Mouse (Mus musculus) layer of hippocampus, adult 9-10 months (tissue): ENCODE data around the gene Cers6.

Source experiments
- DNase-seq: peaks from one replicate; pipeline ENCODE4 v3.0.0; 2022; ENCODE audit warnings: low spot score

Gene Cers6

DNA sequence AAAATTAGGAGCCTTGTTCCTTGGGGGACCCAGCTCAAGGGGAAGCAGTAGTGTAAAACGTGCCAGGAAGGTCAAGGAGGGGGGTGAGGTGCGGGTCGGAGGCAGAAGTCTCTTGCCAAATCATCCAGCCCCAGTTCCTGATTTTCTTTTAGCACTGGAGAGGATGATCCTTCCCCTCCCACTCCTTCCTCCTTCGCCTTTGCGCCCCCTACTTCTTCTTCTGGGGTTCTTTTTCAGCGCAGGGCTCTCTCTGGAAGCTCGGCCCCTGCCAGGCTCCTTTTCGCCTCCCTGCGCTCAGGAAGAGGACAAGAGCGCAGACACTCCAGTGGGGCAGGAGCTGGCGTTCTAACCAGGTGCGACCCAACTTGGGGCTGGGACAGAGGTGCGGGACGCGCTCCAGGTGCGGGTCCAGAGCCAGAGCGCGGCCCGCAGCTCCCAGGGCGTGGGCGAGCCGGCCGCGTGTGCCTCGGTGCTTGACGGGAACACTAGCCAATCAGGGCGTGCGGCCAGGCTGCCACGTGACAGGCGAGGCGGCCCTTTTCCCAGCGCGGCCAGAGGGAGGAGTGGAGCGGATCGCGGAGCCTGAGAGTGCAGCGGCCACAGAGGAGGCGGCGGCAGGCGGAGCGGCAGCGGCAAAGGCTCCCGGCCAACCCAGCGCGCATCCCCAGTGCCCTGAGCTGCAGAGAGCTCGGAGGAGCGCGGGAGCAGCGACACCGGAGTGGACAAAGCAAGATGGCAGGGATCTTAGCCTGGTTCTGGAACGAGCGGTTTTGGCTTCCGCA lies at the start of gene Cers6:
Gene Cers6, plus strand, starts transcription at position 538 of the 782 bp plus-strand sequence.
- peak; percentile 84 for DNase-seq

DNA sequence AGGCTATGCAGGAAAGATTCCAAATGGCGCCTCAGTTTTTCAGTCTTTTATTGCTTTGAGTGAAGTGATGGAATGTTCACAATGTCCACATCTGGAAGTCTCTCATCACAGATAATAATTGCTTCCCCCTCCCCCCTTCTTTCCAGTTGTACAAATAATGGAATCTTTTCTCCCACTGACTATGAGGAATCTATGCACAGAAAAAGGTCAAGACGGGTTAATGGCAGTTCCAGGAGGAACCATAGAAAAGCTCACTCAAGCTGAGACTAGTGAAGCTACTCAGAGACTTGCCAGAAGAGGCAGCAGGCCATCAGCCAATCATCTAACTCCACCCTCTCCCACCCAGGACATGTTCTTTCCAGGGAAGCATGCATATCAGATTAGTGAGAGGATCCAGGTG lies 46.8 kb upstream of the Cers6 start:
- no peak for DNase-seq

DNA sequence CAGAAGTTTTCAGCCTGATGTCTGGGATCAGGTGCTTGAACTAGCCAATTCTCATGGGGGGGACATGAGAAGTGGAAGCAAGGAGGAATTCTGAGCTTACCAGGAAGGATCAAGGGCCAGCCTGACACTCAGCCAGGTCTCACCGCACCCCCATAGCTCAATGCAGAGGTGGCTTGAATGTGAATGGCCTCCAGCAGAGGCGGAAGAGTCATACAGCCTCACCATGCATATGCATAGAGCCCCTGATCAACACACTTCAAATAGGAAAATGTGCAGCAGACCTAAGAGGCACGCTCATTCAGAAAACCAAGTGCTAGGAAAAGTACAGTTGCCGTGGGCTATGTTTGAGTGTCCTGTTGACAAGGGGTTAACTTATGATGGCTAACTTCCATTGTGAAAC lies 42.2 kb upstream of the Cers6 start:
- DNase-seq = no peak

DNA sequence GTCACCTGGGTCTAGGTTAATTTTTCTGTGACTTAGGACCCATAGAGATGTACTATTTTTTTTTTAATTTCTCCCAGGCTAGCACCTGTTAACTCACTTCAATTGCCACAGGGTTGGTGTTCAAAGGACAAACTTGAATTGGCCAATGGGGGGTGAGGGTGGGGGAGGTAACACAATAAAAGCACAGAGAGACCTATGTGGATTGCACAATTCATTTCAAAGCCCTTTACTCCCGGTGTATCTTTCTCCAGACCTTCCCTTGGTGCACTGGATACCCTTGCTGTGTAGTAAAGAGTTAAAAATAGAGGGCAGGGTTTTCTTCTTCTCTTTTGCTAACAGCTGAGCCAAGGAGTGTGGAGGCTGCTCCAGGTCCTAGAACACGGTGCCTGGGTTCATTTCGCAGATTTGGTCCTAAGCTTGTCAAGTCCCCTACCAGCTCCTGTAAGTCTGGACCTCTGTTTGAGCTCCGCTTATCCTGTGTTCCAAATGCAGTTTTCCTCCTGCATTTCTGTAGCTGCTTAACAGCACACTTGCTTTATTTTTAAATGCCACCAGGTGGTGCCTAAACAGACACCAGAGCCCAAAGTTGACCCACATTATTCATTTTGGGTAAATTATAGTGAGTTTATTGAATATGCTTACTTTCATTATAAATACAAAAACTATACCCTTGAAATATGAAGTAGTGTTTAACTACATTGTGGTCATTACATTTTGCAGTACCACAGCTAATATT lies 38.9 kb upstream of the Cers6 start:
- no peak for DNase-seq

DNA sequence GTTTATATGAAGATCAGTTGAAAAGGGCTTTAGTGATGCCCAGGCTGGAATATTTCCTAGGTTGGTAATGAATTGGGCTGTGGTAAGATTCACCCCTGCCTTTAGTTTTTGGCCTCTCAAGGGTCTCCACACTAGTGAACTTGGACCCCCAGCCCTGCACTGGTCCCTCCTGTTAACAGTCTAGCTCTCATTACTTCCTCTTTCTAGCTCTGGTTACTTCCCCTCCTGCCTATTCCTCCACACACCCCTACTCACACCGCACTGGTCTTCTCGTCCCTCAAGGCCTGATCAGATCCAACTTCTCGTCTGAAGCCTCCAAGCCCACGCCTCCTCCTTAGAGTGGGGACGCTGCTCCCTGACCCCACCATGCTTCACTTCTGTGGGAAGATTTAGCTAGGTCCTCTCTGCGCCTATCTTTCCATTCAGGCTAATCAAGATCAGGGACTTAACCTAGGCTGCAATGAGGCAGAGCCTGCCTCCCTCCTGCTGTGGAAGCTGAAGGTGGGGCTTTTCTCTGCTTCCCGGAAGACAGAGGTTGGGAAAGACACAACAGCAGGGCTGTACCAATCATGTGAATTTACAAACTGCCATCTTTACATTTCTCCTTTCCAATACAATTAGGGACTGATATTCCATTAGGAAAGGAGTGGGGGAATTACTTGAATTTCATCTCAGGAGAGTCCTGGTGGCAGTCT lies 35.8 kb upstream of the Cers6 start:
- no peak for DNase-seq

DNA sequence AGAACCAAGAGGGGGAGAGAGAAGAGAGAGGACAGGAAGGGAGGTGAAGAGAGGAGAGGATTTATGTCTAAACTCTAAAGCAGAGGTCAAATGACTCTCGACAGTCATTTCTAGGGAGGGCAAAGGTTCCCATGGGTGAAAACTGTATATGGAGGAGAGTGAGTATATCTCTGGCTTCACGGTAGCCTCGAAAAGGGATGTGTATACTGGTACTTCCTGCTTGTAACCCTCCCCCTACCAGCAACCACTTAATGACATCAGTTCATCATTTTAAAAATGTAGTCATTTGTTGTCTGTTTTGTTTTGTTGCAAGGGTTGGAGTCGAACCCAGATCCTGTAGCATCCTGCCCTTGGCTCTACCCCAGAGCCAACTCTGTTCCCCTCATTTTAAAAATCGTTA lies 17.9 kb upstream of the Cers6 start:
- DNase-seq = no peak

DNA sequence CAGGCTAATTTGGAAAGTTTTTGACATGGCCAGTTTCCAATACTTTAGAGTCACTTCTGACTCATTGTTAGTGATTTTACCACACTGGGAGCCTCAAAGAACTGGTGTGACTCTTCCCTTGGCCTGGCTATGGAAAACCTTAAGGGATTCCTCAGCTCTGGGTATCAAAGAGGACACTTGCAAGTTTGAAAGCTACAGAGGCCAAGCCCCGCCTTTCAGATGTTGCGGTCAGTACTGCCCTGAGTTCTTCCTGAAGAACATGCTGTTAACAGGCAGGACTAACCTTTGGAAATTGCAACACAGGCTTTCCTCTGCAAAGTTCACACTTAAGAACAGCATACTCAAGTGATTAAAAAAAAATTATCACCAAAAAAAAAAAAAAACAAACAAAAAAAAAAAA lies 16.7 kb upstream of the Cers6 start:
- no peak for DNase-seq

DNA sequence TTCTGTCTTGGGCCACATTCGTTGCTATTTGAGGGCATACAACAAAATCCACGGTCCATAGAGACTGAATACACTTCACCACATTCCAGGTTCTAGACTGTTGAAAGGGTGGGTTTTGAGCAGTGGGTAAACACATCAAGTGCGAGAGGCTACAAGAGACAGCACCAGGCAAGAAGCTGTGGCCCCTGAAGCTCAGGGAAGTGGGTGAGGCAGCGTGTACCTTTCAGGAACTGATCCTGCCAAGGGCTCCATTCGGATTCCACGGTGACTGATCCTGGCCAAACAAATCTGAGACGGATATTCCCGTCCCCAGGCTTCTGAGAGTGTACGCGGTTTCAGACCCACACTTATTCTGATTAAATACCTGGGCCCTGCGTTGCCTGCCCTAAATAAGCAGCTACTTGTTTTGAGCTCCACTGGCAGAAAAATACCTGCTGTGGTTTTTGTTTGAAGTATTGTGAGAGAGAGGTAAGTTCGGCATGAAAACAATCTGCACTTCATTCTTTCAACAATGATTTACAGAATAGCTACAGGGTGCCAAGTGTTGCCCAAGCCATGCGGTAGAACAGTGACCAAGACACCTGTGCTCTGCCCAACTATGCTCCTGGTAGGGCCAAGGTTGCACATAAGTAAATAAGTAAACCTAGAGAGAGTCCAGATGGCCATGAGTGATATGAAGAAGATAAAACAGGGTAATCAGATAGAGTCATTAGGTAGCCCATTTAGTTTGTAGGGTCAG lies 16.1 kb upstream of the Cers6 start:
- no peak for DNase-seq

DNA sequence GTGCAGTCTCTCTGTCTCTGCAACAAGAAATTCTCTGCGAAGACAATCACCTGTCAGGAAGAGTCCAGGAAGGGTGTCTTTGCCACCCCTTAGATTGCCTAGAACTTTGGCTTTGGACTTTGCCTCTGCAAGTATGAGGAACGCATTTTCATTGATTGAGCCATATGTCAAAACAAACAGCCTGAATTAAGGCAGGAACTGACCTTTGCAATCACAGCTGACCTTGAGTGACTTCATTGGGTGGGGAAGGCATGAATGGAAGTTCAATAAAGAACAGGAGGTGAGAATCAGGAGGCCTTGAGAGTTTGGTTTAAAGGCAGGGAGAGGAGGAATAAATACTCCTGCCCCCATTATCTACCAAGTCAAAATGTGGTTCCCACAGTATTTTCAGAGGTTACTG lies 850 bp upstream of the Cers6 start:
- no peak for DNase-seq

DNA sequence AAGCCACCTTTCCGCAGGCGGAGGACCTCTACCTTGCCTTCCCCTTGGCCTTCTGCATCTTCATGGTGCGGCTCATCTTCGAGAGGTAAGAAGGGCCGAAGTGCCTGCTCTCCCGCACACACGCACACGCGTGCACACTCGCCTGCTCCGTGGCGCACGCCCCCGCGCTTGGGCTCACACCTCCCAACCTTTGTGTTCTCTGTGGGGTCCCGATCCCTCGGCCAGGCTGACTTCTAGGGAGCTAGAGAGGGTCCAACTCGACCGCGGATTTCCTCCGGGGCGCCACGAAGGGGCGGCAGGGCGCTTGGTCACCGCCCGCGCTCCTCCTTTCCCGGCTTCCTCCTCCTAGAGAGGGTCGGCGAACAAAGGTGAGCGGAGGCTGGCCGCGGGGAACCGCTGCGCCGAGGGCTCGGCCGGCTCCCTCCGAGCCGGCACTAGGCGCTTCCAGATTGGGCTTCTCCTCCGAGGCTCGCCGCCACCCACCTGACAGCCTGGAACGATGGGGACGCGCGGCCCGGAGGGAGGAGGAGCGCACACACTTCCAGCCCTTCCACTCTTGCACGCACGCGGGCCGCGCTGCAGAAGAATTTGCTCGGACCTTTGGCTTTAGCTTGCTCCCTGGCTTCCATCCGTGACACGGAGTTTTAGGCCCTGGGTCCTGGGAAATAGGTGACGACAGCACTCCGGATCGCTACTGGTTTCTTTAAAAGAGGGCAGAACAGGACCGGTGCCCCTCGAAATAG lies 651 bp downstream of the Cers6 start:
- DNase-seq = no peak

DNA sequence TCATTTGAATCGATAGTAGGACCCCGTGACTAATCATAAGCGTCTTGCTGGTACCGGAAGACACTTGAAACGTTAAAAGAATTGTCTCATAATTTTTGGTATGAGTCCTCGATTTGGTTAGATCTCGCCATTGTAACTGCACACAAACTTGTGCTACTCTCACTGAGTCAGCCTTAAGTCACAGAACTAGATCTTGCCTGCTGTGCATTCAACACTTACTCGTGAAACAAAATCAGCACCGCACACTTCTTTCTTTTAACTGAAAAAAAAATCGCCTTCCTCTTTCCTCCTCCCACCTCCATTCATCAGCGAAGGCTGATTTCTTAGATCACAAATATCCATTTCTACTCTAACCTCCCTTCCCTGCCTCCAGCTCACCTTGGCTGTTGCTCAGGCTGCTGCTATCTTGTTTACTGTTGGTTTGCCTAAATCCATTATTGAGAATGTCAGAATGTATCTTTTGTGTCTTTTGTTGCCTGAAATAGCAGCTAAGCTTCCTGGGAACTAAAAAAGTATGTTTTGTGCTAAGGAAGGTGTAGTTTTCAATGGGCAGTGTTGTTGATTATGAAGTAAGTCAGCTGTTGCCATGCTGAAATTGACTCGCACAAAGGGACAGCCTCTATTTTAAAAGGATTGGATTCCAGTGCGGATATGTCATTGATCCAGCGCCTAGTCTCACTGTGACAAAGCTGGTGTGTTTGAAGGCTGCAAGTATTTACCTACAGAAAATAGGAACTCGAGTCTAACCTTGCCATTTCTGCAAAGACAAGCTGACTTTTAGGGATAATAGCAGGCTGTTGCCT lies 1.4 kb downstream of the Cers6 start:
- no peak for DNase-seq

DNA sequence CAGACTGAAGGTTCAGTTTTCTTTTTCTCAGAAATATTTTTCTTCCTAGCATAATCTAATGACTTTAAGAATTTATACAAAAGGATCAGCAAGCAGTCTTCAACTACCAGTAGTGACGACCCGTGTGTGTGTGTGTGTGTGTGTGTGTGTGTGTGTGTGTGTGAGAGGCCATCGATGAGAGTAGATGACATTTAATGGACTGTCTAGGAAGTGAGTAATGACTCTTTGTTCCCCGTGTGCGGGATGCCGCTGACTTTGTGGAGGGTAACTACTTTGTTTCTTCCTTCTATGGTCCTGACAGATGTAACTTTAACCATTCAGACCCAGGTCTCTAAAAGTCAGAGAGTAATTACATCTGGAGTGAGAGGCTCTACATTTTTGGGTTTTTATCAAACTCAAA lies 2.3 kb downstream of the Cers6 start:
- DNase-seq = no peak

DNA sequence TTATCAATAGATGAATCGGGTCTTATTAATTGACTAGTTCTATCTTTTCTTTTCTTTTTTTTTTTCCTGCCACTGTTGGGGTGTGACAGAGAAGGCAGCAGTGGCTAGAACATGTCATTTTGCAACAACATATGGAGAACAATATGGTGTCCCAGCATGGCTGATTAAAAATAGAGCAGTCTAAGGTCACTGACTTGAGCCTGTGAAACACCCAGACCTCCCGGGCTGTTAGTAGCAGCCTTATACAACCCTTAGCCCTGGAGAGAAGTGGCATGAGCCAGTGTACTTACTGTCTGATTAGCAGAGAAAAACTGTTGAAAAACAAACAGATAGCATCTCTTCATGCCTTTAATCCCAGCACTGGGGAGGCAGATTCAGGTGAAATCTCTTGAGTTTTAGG lies 3.1 kb downstream of the Cers6 start:
- DNase-seq = no peak

DNA sequence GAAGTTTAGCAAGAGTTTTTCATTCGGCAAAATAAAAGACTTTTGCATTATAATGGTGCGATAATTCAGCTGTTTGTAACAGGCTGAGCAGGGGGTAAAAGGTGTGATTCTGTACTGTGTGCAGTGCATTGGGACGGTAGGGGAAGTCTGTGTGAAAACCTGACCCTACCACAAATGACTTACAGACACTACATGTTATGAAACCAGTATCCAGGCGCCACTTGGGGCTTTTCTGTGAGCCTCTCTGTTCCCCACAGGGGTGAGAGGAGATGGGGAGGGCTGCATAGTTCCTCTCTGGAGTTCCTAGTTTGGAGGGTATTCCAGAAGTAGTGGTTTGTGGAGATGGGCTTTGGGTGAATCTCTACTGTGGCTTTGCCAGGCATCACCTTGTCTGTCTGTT lies 5.9 kb downstream of the Cers6 start:
- DNase-seq = no peak

DNA sequence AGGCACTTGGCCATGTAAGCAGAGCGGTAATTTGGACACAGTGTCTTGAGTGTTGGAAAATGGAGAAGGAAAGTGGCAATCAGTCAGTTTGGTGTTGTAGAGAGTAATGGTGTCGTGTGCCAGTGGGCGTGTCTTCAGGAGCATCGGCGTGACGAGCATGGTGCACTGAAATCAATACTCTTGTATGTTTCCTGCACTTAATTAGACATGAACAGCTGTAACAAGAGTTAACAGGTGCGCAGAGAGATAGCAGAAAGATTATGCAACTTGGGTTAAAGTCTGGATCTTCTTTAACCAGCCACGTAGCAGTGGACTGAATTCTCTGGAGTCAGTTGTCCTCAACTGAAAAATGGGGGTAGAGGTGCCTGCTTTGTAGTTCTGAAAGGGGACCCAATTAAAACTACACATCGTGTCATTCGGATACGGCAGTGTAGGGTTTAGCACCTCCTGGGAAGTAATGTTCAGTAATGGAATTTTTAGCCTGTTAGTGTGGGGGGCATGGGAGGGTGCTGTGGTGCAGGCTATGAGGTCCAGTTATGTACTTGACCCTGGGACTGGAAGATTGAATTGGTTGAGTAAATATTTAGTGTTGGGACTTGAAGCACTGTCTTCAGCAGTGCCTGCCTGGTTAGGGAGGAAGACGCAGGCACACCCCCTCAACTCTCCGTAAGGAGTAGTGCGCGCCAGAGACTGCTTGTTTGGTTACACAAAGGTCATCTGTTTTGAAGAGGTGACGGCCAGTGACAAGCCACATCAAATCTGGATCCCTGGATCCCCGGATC lies 9.9 kb downstream of the Cers6 start:
- DNase-seq = no peak

DNA sequence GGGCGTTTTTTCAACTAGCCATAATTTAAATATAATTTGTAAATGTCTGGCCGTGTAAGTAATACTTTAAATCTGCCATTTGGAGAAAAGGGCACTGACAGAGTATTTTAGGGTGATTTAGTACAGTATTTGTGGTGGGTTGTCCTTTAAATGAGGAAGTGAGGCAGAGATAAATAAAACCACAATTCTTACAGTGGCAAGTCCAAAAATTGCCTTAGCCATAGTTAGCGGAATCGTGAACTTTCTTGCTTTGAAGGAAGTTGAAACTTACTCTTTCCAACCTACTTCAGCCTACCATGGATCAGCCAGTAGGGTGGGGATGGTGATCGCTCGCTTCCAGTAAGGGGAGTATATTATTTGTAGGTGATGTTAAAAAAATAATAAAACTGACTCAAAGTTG lies 11.8 kb downstream of the Cers6 start:
- no peak for DNase-seq

DNA sequence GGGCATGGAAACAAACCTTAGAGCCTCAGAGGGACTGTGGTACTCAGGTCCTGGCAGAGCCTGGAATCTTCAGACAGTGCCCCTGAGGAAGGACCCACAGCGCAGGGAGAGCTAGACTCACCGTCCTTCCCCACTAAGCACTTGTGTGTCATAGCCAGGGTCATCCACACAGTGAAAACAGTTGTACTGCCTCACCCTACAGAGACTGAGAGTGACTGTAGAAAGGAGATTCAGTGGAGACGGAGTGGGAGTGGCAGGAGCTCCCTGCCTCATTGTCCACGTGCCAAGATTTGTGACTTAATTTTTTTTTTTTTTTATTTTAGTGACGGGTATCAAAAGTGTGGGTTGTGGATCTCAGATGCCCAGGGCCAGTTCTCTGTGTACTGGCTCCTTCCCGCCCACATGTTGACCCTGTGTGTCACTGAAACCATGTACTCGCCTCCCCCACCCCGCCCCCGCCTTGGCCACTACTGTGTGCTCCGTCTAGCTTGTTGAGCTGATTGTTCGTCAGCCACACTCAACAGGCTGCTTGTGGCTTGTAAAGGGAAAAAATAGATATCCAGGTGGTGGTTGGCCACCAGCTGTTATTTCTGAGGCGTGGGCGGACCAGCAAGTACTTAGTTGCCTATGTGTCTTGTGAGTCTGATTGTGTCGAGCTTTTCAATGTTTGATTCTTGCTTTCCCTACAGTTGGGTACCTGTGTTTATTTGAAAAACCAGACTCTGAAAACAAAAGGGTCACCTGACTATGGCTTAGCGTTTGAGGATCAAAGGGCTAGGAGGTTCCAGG lies 12.6 kb downstream of the Cers6 start:
- DNase-seq = no peak

DNA sequence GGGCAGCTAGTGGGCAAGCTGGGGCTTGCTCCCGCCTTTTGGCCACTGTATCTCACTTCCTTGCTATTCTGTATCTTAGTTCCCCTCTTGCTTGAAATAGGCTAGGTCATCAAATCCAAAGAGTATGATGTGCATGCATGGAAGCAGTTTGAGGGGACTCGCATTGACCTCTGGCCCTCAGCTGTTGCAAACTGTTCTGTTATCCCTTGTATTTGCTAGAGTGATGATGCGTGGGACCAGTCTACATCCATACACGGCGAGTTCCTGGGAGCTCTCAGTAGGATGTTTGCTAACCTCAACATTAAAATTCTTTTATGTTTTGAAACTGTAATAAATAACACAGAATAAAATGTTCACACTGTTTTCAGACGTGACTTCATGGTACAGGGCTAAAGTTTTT lies 13.3 kb downstream of the Cers6 start:
- no peak for DNase-seq

DNA sequence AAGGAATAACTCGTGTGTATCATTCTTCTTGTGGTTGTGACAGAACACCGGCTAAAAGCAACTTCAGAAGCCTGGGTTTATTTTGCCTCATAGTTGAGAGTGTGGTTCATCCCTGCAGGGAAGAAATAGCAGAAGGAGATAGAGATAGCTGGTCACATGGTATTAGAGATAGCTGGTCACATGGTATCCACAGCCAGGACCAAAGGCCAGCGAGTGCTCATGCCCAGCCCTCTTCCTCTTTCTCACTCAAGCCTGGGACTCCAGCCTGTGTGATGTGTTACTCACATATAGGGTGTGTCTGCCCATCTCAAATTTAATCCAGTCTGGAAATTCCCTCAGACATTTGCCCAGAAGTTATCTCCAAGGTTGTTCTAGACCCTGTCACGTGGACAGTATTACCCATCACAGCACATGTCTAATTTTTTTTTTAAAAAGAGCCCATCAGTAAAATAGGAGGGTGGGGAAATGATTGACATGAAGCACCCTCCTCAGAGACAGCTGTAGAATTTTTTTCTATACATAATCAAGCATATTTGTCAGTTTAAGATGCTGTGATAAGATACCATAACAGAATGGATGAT lies 17.9 kb downstream of the Cers6 start:
- no peak for DNase-seq
